Mouse (Mus musculus): ENCODE measurements around the gene Cox14.

The Cox14 gene

DNA sequence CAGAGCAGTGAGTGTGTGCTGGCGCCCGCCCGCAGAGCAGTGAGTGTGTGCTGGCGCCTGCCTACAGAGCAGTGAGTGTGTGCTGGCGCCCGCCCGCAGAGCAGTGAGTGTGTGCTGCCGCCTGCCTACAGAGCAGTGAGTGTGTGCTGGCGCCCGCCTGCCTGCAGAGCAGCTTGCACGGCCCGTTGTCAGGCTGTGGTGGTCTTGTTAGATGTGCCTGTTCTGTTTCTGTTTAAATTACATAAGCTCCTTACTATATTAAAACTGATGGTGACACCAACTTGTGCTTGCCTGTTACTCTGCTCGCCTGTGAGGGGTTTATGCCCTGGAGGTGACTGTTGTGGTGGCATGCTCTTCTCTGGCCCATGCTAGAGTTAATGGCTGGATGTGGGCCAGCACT, 17.2 kb upstream of the Cox14 start:
- WGBS = 74% methylated on average over 13 of the region's 13 CpGs

DNA sequence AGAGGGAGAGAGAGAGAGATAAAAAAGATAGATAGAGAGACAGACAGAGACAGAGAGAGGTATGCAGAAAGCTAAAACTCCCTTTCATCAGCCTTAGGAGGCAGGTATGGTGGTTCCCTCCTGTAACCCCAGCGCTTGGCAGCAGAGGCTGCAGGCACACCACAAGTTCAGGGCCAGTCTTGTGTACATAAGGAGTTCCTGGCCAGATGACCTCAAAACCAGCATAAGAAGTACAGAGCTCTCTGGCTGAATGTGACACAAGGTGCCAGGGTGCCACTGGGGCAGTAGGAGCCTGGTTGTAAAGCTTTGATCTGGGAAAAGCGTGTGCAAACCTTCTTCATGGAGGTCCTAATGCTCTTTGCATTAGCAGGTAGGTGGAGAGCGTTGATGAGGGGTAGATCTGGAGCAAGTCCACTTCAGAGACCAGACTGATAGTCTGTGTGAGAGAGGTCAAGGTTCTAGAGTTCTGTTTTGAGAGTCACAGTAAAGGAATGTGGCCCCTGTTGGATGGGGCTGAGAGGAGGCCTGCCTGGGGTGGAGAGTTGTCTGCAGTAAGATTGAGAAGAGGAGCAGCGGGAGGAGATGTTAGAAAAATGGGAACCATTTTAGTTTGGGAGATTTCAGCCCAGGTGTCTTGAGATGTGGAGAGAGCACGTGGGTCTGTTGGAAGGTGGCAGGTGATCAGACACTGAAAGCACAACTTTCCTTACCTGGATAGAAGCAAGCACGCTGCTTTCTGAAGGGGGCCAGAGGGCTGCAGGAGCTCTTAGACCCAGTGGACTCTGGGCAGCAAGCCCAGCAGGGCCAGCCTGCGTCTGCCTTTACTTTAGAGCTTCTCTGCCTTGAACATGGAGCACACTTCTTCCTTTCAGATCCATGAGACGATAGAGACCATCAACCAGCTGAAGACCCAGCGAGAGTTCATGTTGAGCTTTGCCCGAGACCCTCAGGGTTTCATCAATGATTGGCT, 14.9 kb upstream of the Cox14 start:
- WGBS = 77% methylated on average over 10 of the region's 10 CpGs

DNA sequence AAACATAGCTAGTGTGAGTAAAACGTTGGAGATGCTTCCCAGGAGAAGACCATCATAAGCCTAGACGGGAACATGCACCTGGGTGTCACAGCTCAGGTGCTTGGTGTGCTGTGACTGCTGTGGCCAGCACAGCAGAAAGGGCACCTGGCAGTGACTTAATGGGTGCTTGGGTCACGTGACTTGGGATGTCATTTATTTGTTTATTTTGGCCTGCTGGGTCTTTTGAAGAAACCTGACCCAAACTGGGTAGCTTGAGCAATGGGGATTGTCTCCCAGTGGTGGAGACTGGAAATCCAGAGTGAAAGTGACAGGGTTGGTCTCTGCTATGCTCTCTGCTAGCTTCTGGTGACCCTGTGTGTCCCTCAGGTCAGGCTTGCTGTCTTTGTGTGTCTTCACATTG, 13.9 kb upstream of the Cox14 start:
- WGBS = 60% methylated on average over 3 of the region's 3 CpGs

DNA sequence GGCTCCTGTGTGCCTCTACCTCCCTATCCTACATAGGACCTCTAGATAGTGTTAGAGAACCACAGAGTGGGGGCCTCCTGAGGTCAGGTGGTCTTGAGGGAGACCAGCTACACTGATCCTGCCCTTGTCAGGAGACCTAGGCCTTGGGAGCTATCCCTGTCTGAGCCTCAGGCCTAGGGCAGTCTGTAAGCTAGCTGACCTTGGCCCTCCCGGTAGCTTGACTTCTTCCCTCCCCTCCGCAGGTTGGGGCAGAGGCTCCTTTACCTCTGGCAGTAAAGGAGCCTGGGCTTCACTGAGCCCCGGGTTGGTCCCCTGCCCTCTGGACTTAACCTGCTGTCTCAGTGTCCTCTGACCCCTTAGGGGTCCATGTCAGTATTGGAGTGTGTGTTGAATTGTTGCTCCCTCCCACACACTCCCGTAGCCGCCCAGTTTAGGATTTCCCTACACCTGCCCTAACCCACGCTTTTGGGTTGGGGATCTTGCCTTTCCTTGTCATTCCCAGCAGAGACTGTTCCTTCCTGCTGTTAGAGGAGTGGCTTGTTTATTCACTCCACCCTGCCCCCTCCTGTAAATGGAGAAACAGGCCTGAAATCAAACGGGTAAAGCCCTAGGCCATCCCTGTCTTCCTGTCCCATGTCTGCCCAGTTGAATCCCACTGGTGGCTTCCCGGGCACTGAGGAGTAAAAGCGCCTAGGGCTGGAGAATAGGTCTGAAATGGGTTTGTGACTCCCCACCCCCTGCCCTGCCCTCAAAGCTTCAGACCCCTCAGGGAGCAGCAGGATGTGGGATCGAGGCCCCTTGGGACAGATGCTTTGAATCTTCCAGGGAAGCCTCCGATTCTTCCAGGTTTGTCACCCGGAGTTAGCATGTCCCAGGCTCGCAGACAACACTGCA, 12.5 kb upstream of the Cox14 start:
- 64% methylated on average over 13 of the region's 13 CpGs for WGBS

DNA sequence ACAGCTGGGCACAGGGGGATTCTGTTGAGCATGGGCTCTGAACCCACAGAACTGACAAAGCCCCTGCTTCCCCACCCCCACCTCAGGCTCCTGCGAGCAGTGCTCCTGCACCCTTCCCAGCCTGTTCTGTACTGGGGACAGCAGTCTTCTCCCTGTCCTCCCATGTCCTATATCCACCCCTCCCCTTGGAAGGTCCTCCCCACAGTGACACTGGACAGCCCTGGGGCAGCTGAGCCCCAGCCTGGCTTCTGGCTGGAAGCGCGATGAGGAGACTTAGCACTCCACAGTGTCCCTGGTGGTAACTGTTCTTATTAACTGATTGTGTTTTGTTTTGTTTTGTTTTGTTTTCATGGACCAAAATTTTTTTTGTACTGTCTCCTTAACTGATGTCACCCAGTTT, 11.8 kb upstream of the Cox14 start:
- WGBS = 58% methylated on average over 3 of the region's 3 CpGs

DNA sequence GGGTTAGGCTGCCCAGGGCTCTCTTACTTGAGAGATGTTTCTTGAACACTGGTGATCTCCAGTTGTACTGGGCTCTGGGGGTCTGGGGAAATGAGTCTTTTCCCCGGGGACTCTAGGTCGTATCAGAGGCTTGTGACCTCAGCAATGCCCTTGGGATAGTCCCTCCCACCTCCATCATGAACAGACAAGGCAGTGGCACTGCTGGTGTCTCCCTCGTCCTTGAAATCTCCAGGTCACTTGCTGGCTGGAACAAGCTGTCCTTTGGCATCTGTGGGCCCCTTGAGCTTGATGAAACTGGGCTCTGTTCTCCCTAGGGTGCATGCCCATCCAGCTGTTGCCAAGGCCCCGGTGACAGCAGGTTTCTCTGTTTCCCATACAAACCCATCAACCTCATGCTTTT, 11.2 kb upstream of the Cox14 start:
- 64% methylated on average over 4 of the region's 4 CpGs for WGBS

DNA sequence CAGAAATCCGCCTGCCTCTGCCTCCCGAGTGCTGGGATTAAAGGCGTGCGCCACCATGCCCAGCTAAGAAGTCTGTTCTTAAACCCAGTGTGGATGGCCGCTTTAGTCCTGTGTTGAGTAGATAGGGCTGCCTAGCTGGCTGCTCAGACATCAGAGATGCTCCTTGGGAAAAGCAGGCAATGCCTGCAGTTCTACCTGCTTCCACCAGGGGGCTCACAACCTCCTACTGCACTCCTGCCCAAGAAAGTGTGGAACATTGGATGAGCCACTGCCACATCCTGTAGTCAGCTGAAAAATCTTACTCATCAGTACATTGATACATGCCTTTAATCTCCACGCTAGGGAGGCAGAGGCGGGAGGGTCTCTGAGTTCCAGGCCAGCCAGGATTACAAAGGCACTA, 10.6 kb upstream of the Cox14 start:
- WGBS = 34% methylated on average over 7 of the region's 7 CpGs

DNA sequence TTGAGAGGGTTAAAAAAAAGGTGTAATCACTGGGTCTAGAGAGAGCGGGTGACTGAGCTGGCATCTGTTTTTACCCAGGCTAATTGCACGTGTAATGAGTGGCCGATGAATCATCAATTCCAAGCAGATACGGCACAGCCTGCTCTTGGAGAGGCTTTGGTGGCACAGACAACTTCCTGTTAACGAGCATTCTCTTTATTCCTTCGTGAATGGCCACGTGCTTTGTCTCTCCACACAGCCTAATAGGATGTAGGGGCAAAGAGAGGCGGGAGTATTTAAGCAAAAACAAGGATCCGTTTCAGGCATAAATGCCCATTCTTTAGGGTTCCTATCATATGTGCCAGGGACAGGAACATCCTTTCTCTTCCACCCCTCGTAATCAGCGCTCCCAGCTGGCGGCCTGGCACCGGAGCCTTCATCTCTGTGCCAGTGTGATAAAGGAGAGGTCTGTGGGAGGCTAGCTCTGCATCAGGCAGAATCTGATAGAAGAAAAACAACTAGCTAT, 10.0 kb upstream of the Cox14 start:
- 19% methylated on average over 13 of the region's 13 CpGs for WGBS

DNA sequence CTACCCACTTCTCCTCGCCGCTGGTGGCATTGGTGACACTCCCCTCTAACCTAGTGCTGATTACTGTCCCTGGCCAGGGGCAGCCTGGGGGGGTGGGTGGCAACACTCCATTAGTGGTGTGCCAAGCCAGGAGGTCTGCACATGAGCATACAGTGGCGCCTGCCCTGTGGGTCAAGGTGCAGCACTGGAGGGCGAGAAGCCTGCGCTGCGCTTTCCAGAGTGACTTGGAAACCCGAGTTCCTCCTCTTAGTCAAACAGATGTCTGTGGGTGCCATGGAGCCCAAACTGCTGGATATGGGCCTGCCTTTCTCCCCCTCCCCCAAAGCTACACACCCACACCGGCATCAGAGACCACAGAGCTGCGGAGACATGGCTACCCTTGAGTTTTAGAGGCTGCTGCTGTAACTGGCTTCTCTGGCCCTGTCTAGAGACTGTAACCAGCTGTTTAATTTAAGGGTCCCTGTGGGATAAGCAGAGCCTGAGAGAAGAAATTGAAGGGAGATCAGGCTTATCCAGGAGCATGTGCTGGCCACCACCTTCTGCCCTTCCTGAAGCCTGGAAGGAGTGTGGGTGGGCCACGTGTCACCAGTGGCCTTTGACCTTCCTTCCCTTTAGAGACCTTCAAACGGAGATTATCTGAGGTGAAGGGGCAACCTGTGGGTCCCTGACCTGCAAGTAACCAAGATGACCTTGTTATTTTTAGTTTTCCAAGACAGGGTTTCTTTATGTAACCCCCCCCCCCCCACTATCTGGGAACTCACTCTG, 9.3 kb upstream of the Cox14 start:
- 38% methylated on average over 11 of the region's 11 CpGs for whole genome bisulfite sequencing

DNA sequence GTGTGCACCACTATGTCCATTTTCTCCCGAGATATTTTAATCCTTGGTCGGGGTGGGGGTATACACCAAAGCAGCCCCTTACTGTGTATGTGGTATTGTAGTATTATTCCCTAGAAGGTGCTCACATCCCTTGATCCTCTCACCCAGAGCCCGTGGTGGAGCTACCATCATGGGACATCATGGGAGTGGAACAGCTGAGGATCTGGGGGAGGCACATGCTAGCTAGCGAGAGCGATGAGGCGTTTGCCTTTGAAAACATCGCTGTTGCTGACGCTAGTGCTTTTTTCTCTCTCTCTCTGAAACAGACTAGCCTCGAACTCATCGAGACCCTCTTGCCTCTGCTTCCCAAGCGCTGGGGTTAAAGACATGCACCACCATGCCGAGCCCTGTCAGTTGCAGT, 8.6 kb upstream of the Cox14 start:
- WGBS = 41% methylated on average over 12 of the region's 12 CpGs

DNA sequence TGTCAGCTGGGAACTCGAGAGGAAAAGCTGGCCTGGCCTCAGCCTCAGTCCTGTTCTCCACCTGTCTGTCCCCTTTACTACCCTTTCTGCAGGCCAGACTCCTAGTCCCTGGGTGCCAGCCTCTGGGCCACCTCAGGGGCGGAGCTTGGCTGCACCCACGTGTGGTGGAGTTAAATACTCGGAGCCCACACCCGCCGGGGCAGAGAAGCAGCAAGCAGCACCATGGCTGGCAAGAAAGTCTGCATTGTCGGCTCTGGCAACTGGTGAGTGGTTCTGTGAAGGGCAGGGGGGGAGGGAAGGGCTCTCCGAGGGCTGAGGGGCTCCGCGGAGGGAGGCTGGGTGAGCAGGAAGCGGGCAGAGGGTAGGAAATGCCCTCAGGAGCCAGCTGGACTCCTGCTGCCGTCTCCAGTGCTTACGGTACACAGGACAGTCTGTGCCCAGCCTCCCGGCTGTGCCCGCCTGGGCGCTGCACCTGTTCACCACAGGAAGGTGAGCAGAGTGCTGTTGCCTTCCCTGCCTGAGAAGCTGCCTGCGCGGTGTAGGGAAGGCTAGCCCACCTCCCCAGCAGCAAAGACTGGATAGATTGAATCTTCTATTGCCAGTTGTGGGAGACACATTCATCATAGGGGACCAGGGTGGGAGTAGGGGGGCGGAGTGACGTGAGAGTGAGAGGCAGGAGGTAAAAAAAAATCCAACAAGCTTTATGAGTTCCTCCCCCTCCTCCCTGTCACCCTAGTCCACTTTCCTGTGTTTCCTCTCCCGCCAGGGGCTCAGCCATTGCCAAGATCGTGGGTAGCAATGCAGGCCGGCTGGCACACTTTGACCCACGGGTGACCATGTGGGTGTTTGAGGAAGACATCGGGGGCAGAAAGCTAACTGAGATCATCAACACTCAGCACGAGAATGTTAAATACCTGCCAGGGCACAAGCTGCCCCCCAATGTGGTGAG, 7.8 kb upstream of the Cox14 start, which contains the start of gene Gpd1:
Gene Gpd1, plus strand, starts transcription at position 130 of the 949 bp plus-strand sequence.
- whole genome bisulfite sequencing = 18% methylated on average over 26 of the region's 26 CpGs

DNA sequence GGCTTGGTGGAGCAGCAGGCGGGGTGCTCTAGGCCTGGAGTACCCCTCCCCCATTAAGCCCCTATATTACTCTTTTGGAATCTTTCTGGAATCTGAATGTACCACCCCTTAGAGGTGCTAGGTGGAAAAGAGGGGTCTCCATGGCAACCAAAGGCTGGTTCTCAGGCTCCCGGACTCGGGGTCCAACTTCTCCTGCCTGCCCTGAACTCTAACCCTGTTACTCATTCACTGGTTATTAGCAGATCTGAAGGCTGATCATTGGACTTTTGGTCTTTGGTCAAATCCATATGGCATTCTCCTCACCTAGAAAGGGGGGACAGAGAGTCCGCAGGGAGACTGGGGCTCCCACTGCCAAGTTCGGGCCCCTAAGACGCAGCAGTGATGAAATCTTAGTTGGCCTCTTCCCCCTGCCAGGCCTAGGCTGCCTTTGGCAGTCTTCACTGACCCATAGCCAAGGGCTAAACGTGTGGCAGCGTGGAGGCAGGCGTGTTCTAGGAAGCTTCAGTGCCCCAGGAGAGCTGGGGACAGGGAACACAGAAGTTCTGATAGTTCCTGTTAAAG, 6.9 kb upstream of the Cox14 start:
- 71% methylated on average over 9 of the region's 9 CpGs for WGBS

DNA sequence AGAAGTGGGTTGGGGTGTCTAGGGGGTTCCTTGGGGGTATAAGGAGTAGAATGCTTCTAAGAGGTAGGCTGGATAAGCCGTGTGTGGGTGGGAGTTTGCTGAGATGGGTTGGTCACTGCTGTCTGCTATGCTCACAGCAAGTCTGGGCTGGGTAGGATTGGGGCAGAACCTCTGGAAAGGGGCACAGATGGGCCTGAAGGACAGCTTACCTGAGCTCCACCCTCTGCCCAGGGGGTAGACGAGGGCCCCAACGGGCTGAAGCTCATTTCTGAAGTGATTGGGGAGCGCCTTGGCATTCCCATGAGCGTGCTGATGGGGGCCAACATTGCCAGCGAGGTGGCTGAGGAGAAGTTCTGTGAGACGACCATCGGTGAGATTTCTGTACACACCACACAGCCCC, 5.6 kb upstream of the Cox14 start:
- WGBS = 77% methylated on average over 8 of the region's 8 CpGs

DNA sequence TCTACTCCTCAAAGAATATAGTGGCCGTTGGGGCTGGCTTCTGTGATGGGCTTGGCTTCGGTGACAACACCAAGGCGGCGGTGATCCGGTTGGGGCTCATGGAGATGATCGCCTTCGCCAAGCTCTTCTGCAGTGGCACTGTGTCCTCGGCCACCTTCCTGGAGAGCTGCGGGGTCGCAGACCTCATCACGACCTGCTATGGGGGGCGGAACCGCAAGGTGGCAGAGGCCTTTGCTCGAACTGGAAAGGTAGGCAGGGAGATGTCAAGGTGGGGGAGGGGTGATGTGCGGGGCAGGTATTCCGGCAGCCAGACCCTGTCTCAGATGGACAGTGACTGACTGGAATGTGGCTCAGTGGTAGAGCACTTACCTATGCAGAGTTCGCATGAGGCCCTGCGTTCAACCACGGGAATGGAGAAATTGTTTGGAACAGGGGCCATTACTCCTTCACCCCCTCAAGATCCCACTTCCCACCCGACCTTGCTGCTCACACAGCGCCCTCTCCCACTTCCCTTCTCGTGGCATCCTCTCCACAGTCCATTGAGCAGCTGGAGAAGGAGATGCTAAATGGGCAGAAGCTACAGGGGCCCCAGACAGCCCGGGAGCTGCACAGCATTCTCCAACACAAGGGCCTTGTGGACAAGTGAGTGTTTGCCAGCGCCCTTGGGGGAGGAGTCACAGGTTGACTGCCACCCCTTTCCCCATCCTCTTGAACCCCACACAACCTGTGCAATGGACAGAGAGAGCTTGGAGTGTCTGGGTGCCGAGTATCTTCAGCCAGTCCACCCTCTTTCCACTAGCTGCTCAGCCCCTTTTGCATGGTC, 3.3 kb upstream of the Cox14 start:
- WGBS = 85% methylated on average over 25 of the region's 25 CpGs

DNA sequence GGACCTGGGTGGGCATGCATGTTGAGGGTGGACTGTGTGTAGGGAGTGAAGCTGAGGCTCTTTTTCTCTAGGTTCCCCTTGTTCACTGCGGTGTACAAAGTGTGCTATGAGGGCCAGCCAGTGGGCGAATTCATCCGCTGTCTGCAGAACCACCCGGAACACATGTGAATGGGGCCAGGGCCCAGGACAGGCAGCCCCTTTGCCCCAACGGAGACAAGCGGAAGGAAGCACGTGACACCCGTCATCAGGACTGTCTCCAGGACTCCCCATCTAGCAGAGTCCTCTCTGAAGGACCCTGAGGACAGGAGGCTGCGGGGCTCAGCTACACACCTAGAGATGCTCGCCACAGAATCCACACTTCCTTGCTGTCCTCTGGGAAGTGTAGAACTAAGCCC, 2.3 kb upstream of the Cox14 start:
- WGBS = 45% methylated on average over 10 of the region's 10 CpGs

DNA sequence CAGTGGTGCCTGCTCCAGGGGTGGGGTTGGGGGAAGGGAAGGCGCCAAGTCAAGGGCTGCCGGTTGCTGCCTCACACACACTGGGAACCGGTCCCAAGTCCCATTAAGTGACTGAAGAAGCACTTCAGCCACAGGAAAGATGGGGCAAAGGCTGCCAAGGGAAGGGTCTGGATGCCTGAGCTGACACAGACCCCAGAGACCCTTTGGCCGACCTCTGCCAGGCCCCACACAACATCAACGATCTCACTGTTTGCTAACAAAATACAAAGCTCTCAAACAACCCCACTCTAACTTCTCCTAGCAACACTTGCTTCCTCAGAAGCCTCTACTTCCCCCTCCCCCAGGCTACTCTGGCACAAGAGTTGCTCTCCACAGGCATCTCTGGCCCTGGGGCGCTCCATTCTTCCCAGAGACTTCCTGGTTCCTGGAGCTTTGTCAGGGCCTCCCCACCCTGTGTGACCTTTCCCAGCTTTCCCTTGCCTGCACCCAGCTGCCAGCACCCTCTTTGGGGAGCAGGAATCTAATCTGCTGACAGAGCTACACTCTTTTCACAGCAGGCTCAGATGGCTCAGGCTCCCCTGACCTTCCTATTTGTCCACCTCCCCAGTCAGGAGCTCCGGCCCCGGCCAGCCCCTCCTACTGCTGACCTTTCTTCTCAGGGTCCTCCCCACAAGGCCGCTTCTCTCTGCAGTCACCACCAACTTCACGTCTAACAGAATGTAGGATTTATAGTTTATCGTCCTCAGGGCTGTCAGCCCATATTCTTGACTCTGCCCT, 1.7 kb upstream of the Cox14 start:
- 15% methylated on average over 11 of the region's 11 CpGs for WGBS

DNA sequence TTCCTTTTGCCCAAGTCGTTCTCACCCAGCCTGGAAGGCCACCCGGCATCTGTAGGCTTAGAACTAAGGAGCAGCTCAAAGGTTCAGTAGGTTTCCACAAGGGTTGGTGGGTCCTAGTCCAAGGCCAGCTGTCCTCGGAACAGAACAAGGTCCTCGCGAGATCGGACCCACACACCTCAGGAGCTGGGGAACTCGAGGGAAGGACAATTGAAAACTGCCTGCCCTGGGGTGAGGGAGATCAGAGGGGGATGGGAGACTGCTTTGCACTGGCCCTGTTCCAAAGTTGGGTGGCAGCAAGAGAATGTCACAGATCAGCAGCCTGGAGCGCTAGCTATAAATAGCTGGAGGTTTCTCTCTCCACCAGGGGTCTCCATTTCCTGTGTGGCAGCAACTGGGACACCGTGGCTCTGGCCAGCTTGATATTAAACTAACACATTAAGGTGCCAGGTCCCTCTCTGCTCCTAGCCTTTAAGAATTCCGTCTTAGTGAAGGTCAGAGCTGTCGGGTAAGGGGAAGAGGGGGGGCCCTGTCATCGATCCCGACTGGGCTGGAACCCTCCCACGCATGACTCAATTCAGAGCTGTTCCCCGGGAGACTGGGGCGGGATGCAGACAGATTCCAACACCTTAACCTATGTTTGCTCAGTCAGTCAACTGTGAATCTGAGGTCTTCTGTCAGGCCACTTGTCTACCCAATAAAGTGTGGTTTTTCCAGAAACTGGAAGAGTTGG, 961 bp upstream of the Cox14 start:
- WGBS = 6% methylated on average over 16 of the region's 16 CpGs

DNA sequence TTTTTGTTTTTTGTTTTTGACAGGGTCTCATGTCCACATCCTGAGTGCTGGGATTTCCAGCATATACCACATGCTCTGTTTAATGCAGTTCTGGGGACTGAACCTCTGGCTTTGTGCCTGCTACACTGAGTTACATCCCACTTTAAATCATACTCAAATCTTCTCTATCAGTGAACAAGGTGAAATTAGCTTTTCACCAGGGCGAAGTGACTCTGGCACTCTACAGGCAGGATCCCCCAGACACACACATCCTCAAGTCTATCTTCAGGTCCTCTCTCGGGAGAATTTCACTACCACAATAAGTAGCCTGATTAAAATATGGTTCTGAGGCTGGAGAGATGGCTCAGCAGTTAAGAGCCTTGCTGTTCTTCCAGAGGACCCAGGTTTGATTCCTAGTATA, 1.1 kb downstream of the Cox14 start:
- WGBS = 43% methylated on average over 2 of the region's 2 CpGs
